Mouse (Mus musculus): ENCODE measurements around the gene Gm3015.
"Not testable (repeated sequence)": the region's sequence is repeated elsewhere in the genome, so short reads cannot be mapped to it uniquely, and the experiment has no call there.

The Gm3015 gene

GRCm38 (mm10) chr14:42768721-42769120 lies at the start of gene Gm3015:
Gene Gm3015 (minus strand): TSS chr14:42768821.
- DNase-seq (ENCODE audit: low spot score in 2 of 2), result not testable (repeated sequence)

DNA sequence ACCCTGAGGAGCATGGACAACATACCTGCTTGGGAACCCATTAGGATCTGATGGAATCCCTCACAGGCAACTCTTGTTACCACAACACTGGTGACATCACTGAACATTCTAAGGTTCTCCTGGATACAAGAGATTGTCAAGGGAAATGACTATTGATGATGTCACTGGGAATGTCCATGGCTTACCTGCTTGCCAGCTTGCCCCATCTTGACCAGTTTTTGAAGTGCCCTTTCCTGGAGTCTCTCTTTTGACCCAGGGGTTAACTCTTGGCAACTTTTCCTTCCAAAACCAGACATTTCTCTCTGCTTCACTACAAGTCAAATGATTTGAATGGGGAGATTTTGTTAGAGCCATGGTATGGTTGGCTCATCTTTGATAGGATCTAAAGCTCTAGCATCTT lies 29.3 kb upstream of the Gm3015 start, which contains the start of gene Gm10377:
Gene Gm10377, minus strand, starts transcription at position 101 of the 400 bp plus-strand sequence.
- DNase-seq (ENCODE audit: low spot score in 2 of 2), result not testable (repeated sequence)
